Comparison of ENCODE assay signal across 28 mouse cellular contexts in the genomic region with DNA sequence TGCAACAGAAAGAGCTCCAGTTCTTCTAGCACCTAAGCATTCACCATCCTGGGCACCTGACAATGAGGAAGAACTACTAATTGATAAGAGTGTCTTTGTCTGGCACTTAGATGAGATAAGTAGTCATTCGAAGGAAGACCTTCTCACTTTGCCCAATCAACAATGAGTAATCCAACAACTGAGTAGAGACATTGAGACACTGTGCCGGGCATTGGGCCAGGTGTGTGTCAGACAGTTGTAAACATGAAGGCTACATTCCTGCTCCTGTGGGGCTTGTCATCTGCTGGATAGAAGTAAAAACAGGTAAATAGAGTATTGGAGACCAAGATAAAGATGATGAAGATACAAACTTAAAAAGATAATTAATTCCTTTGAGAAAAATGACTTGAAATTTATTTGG. TPM values are rescaled to one million over a fixed set of nuclear protein-coding genes. Genes with fewer than 3 reads are reported as not detected.
DNase-seq lines count a peak whose midpoint lies in the region; ATAC-seq and TF ChIP-seq lines count a peak whose summit lies in the region.
"Had no signal": no experiment of that assay in that cellular context is flagged by ENCODE, and none has a peak within 500 bp of the region (broad histone marks: within the 10 kb centered on the region; RNA-seq: fewer than 3 reads in every experiment).

No protein-coding gene starts in this region.

- TF ChIP-seq CTCF in liver, adult 2 months (IDR thresholded peaks at IDR 0.05; ENCODE audit: low read depth, low read length) = no peak
- TF ChIP-seq CTCF in CH12.LX (conservative IDR thresholded peaks at IDR 0.05 in 1 of 2, IDR thresholded peaks at IDR 0.05 in 1 of 2; ENCODE audit: low read depth in 2 of 2, low read length in 2 of 2) = no peak
- TF ChIP-seq CTCF in Patski (IDR thresholded peaks at IDR 0.05) = no peak

- peaks cover 3% of the 10 kb centered on the region; the same call in 1 of the 2 replicates for H3K79me2 ChIP-seq in liver, adult 2 months (ENCODE audit: control insufficient read depth, insufficient read depth, low read length)
- no peaks in the 10 kb centered on the region for H3K79me2 ChIP-seq in CH12.LX (replicated peaks; ENCODE audit: control insufficient read depth, extremely low read depth, insufficient read depth, poor library complexity, severe bottlenecking)

- no peaks in the 10 kb centered on the region for H3K4me1 ChIP-seq in liver, adult 2 months (ENCODE audit: control insufficient read depth, insufficient read depth, low read length)
- H3K4me1 ChIP-seq in liver, embryonic 12.5 days = no peaks in the 10 kb centered on the region
- H3K4me1 ChIP-seq in CH12.LX (ENCODE audit: control insufficient read depth in 1 of 2, insufficient read depth in 2 of 2) = peaks cover 9% of the 10 kb centered on the region in 2 experiments
- H3K4me1 ChIP-seq in kidney, embryonic 14.5 days (ENCODE audit: control insufficient read depth, insufficient read depth, low read length) = peaks cover 2% of the 10 kb centered on the region

- WGBS in liver, adult 2 months = 11% methylated on average over 2 of the region's 2 CpGs
- 46% methylated on average over 2 of the region's 2 CpGs for WGBS in liver, embryonic 12.5 days (ENCODE audit: insufficient replicate concordance)
- WGBS in kidney, embryonic 14.5 days = 94% methylated on average over 2 of the region's 2 CpGs

- H3K27me3 ChIP-seq in liver, adult 2 months (ENCODE audit: control insufficient read depth, insufficient read depth, low read length) = no peaks in the 10 kb centered on the region
- peaks cover 45% of the 10 kb centered on the region for H3K27me3 ChIP-seq in liver, embryonic 12.5 days (replicated peaks)
- H3K27me3 ChIP-seq in CH12.LX (replicated peaks) (no peaks in the 10 kb centered on the region), Patski (no peaks in the 10 kb centered on the region)
- H3K27me3 ChIP-seq in kidney, embryonic 14.5 days (ENCODE audit: control insufficient read depth, insufficient read depth, low read length) = peaks cover 23% of the 10 kb centered on the region

- H3K36me3 ChIP-seq in liver, adult 2 months (ENCODE audit: control insufficient read depth, insufficient read depth, low read length) = no peaks in the 10 kb centered on the region
- H3K36me3 ChIP-seq in liver, embryonic 12.5 days = no peaks in the 10 kb centered on the region
- H3K36me3 ChIP-seq in CH12.LX (replicated peaks in 1 of 2; ENCODE audit: control insufficient read depth in 1 of 2, insufficient read depth in 1 of 2, low read length in 1 of 2) = no peaks in the 10 kb centered on the region
- H3K36me3 ChIP-seq in kidney, embryonic 14.5 days (ENCODE audit: control insufficient read depth, insufficient read depth, low read length) = no peaks in the 10 kb centered on the region
- H3K36me3 ChIP-seq: embryonic facial prominence, embryonic 15.5 days; forebrain, embryonic 10.5 days; G1E; heart, embryonic 10.5 days; heart, embryonic 15.5 days; hindbrain, embryonic 13.5 days; intestine, embryonic 15.5 days had no signal

- DNase-seq in liver, adult 2 months (ENCODE audit: extremely low read depth, low read depth, low spot score) = peak; percentile 14
- no peak for DNase-seq in CH12.LX (ENCODE audit: extremely low read depth)
- DNase-seq in Patski (ENCODE audit: low read depth, low spot score) = peak; percentile 41
- peak; percentile 79 for DNase-seq in adrenal gland, postnatal 14 days
- DNase-seq in lung, adult 18-20 months = no peak
- DNase-seq in cerebellum, postnatal 14 days = no peak
- DNase-seq: cerebellum, adult 18-20 months; cerebellum, adult 9-11 months; embryo, embryonic 11 days; gastrocnemius, postnatal 36 days; heart, adult 18-20 months; heart, postnatal 14 days; kidney, adult 18-20 months had no signal

- POLR2A ChIA-PET in Patski (lab: Charles Lee) = no interaction called here

- CTCF ChIA-PET in Patski (lab: Charles Lee) = interaction anchor here (1.0 to 1.4 kb wide), 3 partner anchors 8 to 123 kb away, joined by 3 read pairs; no protein-coding TSS in a partner anchor

- no peak for ATAC-seq in liver, embryonic 12.5 days
- ATAC-seq in Patski = peak; percentile 51
- ATAC-seq in kidney, embryonic 14.5 days (ENCODE audit: low FRiP score, low TSS enrichment) = no peak
- ATAC-seq: forebrain, embryonic 14.5 days; intestine, embryonic 15.5 days had no signal

- H3K27ac ChIP-seq in liver, adult 2 months (replicated peaks; ENCODE audit: insufficient read depth, low read depth, low read length) = no peak overlapping the region
- H3K27ac ChIP-seq in liver, embryonic 12.5 days = no peak overlapping the region
- H3K27ac ChIP-seq in CH12.LX (ENCODE audit: insufficient read depth, low read depth) = no peak overlapping the region
- H3K27ac ChIP-seq in kidney, embryonic 14.5 days (ENCODE audit: low read depth, low read length) = no peak overlapping the region
- H3K27ac ChIP-seq: embryonic facial prominence, embryonic 15.5 days; forebrain, embryonic 10.5 days; heart, embryonic 10.5 days; heart, embryonic 15.5 days; hindbrain, embryonic 13.5 days; intestine, embryonic 15.5 days had no signal

- no peak overlapping the region for H3K4me2 ChIP-seq in liver, embryonic 12.5 days
- peak overlapping the region; percentile 9; the same call in 1 of the 2 replicates for H3K4me2 ChIP-seq in CH12.LX (ENCODE audit: insufficient read depth, low read depth, poor library complexity, severe bottlenecking)
- no peak overlapping the region for H3K4me2 ChIP-seq in kidney, embryonic 14.5 days (replicated peaks; ENCODE audit: low read depth, low read length)
- H3K4me2 ChIP-seq: embryonic facial prominence, embryonic 15.5 days; heart, embryonic 15.5 days; hindbrain, embryonic 13.5 days; intestine, embryonic 15.5 days had no signal

- TF ChIP-seq RAD21 in CH12.LX (IDR thresholded peaks at IDR 0.05; ENCODE audit: low read depth, low read length) = no peak

- no peak for TF ChIP-seq EP300 in CH12.LX (IDR thresholded peaks at IDR 0.05; ENCODE audit: low read length)

- in situ Hi-C loops in CH12.LX (cut with MboI; ENCODE audit: low pct_ligation_motif_present, low pct_unique_long_range_greater_than_20kb, low sequenced_read_pairs) = no loop called here
- in situ Hi-C loops in Patski (cut with MboI; ENCODE audit: low pct_unique_long_range_greater_than_20kb) = no loop called here

- TF ChIP-seq POLR2A in liver, adult 2 months (IDR thresholded peaks at IDR 0.05; ENCODE audit: extremely low read depth, insufficient read depth, low read length) = no peak
- no peak for TF ChIP-seq POLR2A in CH12.LX (IDR thresholded peaks at IDR 0.05; ENCODE audit: low read depth, low read length)

- dilution Hi-C loops in CH12.LX (cut with MboI; ENCODE audit: extremely low pct_ligation_motif_present, extremely low pct_unique_long_range_greater_than_20kb, low sequenced_read_pairs) = no loop called here

- no peak overlapping the region for H3K9ac ChIP-seq in liver, adult 2 months (ENCODE audit: low read depth, low read length)
- no peak overlapping the region for H3K9ac ChIP-seq in liver, embryonic 12.5 days
- H3K9ac ChIP-seq in CH12.LX (ENCODE audit: insufficient read depth, low read depth) = peak overlapping the region; percentile 48; the same call in 1 of the 2 replicates
- H3K9ac ChIP-seq in kidney, embryonic 14.5 days (ENCODE audit: low read depth, low read length) = no peak overlapping the region
- H3K9ac ChIP-seq: embryonic facial prominence, embryonic 15.5 days; heart, embryonic 15.5 days; hindbrain, embryonic 13.5 days; intestine, embryonic 15.5 days had no signal

- H3K9me3 ChIP-seq in liver, embryonic 12.5 days (replicated peaks) = no peaks in the 10 kb centered on the region
- H3K9me3 ChIP-seq in CH12.LX (replicated peaks; ENCODE audit: low read length) = no peaks in the 10 kb centered on the region
- H3K9me3 ChIP-seq in kidney, embryonic 14.5 days (ENCODE audit: control insufficient read depth, low read length) = no peaks in the 10 kb centered on the region
- H3K9me3 ChIP-seq: embryonic facial prominence, embryonic 15.5 days; forebrain, embryonic 10.5 days; G1E; heart, embryonic 10.5 days; heart, embryonic 15.5 days; hindbrain, embryonic 13.5 days; intestine, embryonic 15.5 days had no signal

- H3K4me3 ChIP-seq in liver, adult 2 months (ENCODE audit: insufficient read depth, low read depth, low read length) = no peak overlapping the region
- H3K4me3 ChIP-seq in liver, embryonic 12.5 days = no peak overlapping the region
- H3K4me3 ChIP-seq in CH12.LX (replicated peaks in 1 of 3; ENCODE audit: low read depth in 2 of 3, low read length in 2 of 3, poor library complexity in 1 of 3) = no peak overlapping the region
- no peak overlapping the region for H3K4me3 ChIP-seq in kidney, embryonic 14.5 days (ENCODE audit: low read length)
- H3K4me3 ChIP-seq: embryonic facial prominence, embryonic 15.5 days; erythroblast, embryonic 14.5 days; forebrain, embryonic 10.5 days; heart, embryonic 10.5 days; heart, embryonic 15.5 days; hindbrain, embryonic 13.5 days; intestine, embryonic 15.5 days had no signal

RNA-seq across cellular contexts. Expression of gene Rnf39, which starts 4.7 kb away (rescaled TPM):
- 3.5 and 4.4 TPM in 2 replicates for total RNA-seq in liver, adult 2 months (2014; rRNA removed)
- polyA plus RNA-seq in liver, adult 2 months (2012; rRNA removed) = 8.8 and 11.9 TPM in 2 replicates
- not detected in 2 replicates for polyA plus RNA-seq in liver, embryonic 12.5 days (2016; fragmentation: Nextera tagmentation; extraction: Ambion mirVana)
- total RNA-seq in CH12.LX (2012; rRNA removed) (not detected in 2 replicates), CH12.LX (2014; rRNA removed) (not detected in 2 replicates)
- polyA plus RNA-seq in CH12.LX (2012; ENCODE audit: insufficient read length, low read depth) (0.40 TPM in 1 of 2 replicates, not detected in the other), Patski (2021) (0.45 TPM)
- 0.45 and 1.1 TPM in 2 replicates for total RNA-seq in adrenal gland, postnatal 14 days (2021)
- polyA plus RNA-seq in kidney, embryonic 14.5 days (2014; fragmentation: Nextera tagmentation; extraction: Ambion mirVana) = 0.22 and 0.37 TPM in 2 replicates
- total RNA-seq: G1E; gastrocnemius, postnatal 36 days; hematopoietic stem cell, adult 5-6 weeks had no signal
- polyA plus RNA-seq: erythroblast, embryonic 14.5 days; G1E; heart, embryonic 10.5 days had no signal

RNA-seq across cellular contexts. Expression of gene Ppp1r11, which starts 13.5 kb away (rescaled TPM):
- total RNA-seq in liver, adult 2 months (2014; rRNA removed) = 24.2 and 26.6 TPM in 2 replicates
- polyA plus RNA-seq in liver, adult 2 months (2012; rRNA removed) = 36.8 and 37.7 TPM in 2 replicates
- polyA plus RNA-seq in liver, embryonic 12.5 days (2016; fragmentation: Nextera tagmentation; extraction: Ambion mirVana) = 44.5 and 47.3 TPM in 2 replicates
- 208 and 209 TPM in 2 replicates for total RNA-seq in CH12.LX (2012; rRNA removed)
- total RNA-seq in CH12.LX (2014; rRNA removed) = 120 and 128 TPM in 2 replicates
- polyA plus RNA-seq in CH12.LX (2012; ENCODE audit: insufficient read length, low read depth) = 238 and 276 TPM in 2 replicates
- polyA plus RNA-seq in Patski (2021) = 56.1 TPM
- 77.1 and 81.0 TPM in 2 replicates for total RNA-seq in adrenal gland, postnatal 14 days (2021)
- 125 and 163 TPM in 2 replicates for polyA plus RNA-seq in kidney, embryonic 14.5 days (2014; fragmentation: Nextera tagmentation; extraction: Ambion mirVana)

RNA-seq across cellular contexts. Expression of gene Znrd1, which starts 20.3 kb away (rescaled TPM):
- total RNA-seq in liver, adult 2 months (2014; rRNA removed) = 14.2 and 14.8 TPM in 2 replicates
- polyA plus RNA-seq in liver, adult 2 months (2012; rRNA removed) = 12.3 and 13.7 TPM in 2 replicates
- 32.7 and 33.5 TPM in 2 replicates for polyA plus RNA-seq in liver, embryonic 12.5 days (2016; fragmentation: Nextera tagmentation; extraction: Ambion mirVana)
- 66.9 and 80.3 TPM in 2 replicates for total RNA-seq in CH12.LX (2012; rRNA removed)
- total RNA-seq in CH12.LX (2014; rRNA removed) = 66.8 and 67.3 TPM in 2 replicates
- polyA plus RNA-seq in CH12.LX (2012; ENCODE audit: insufficient read length, low read depth) = 74.5 and 98.1 TPM in 2 replicates
- polyA plus RNA-seq in Patski (2021) = 42.1 TPM
- total RNA-seq in adrenal gland, postnatal 14 days (2021) = 36.5 and 39.8 TPM in 2 replicates
- 97.6 and 130 TPM in 2 replicates for polyA plus RNA-seq in kidney, embryonic 14.5 days (2014; fragmentation: Nextera tagmentation; extraction: Ambion mirVana)

RNA-seq across cellular contexts. Expression of gene Znrd1as, which starts 20.3 kb away (rescaled TPM):
- total RNA-seq in liver, adult 2 months (2014; rRNA removed) = 9.6 and 11.9 TPM in 2 replicates
- polyA plus RNA-seq in liver, adult 2 months (2012; rRNA removed) = 2.5 and 2.6 TPM in 2 replicates
- polyA plus RNA-seq in liver, embryonic 12.5 days (2016; fragmentation: Nextera tagmentation; extraction: Ambion mirVana) = 3.9 and 5.2 TPM in 2 replicates
- total RNA-seq in CH12.LX (2012; rRNA removed) = 8.1 and 8.6 TPM in 2 replicates
- 8.5 and 8.6 TPM in 2 replicates for total RNA-seq in CH12.LX (2014; rRNA removed)
- 9.3 and 13.0 TPM in 2 replicates for polyA plus RNA-seq in CH12.LX (2012; ENCODE audit: insufficient read length, low read depth)
- polyA plus RNA-seq in Patski (2021) = 10.3 TPM
- total RNA-seq in adrenal gland, postnatal 14 days (2021) = 10.6 and 10.9 TPM in 2 replicates
- 6.6 and 10.3 TPM in 2 replicates for polyA plus RNA-seq in kidney, embryonic 14.5 days (2014; fragmentation: Nextera tagmentation; extraction: Ambion mirVana)

RNA-seq across cellular contexts. Expression of gene Trim31, which starts 40.1 kb away (rescaled TPM):
- not detected in 2 replicates for total RNA-seq in liver, adult 2 months (2014; rRNA removed)
- polyA plus RNA-seq in liver, adult 2 months (2012; rRNA removed) = not detected in 2 replicates
- not detected in 2 replicates for polyA plus RNA-seq in liver, embryonic 12.5 days (2016; fragmentation: Nextera tagmentation; extraction: Ambion mirVana)
- total RNA-seq in CH12.LX (2012; rRNA removed) (not detected in 2 replicates), CH12.LX (2014; rRNA removed) (not detected in 2 replicates)
- polyA plus RNA-seq in CH12.LX (2012; ENCODE audit: insufficient read length, low read depth) (not detected in 2 replicates), Patski (2021) (not detected)
- not detected in 2 replicates for total RNA-seq in adrenal gland, postnatal 14 days (2021)
- polyA plus RNA-seq in kidney, embryonic 14.5 days (2014; fragmentation: Nextera tagmentation; extraction: Ambion mirVana) = not detected in 2 replicates
- total RNA-seq: common myeloid progenitor, adult 5-6 weeks; G1E; gastrocnemius, adult 8-10 months; gastrocnemius, postnatal 36 days; heart, adult 18-20 months; heart, postnatal 14 days; hematopoietic stem cell, adult 5-6 weeks had no signal
- polyA plus RNA-seq: embryonic facial prominence, embryonic 11.5 days; embryonic facial prominence, embryonic 15.5 days; erythroblast, embryonic 14.5 days; forebrain, embryonic 10.5 days; forebrain, embryonic 14.5 days; G1E; heart, embryonic 10.5 days; heart, embryonic 15.5 days; hindbrain, embryonic 13.5 days had no signal

Comparison
In these comparisons a context has a peak if more than half of its experiments do, and no peak if none do; other contexts are left out.
1. DNase-seq: peak in liver, adult 2 months (single experiment), Patski (single experiment) and adrenal gland, postnatal 14 days (single experiment); none in CH12.LX (single experiment), lung, adult 18-20 months (0 of 2) and cerebellum, postnatal 14 days (0 of 2).